Mouse (Mus musculus) ovary, postnatal 10 days (tissue): Measurements from ENCODE around the gene Samd4b.
A peak's percentile ranks its signal among the peaks of the same experiment; 100 is the strongest.

ENCODE experiments used
- DNase-seq: peaks from one replicate; pipeline ENCODE4 v3.0.0; 2022; ENCODE audit warnings: low spot score

The Samd4b gene

GRCm38 (mm10) chr7:28377190-28378065, 220.5 kb downstream of the Samd4b start:
- no peak for DNase-seq

- DNase-seq, result no peak
Measured at GRCm38 (mm10) chr7:28376011-28376771, 221.8 kb downstream of the Samd4b start.

GRCm38 (mm10) chr7:28375176-28375921, 222.6 kb downstream of the Samd4b start:
- peak; percentile 72 for DNase-seq

- no peak for DNase-seq
Measured at GRCm38 (mm10) chr7:28374647-28375046, 223.3 kb downstream of the Samd4b start.

GRCm38 (mm10) chr7:28373891-28374495, 224.0 kb downstream of the Samd4b start:
- no peak for DNase-seq

- no peak for DNase-seq
Measured at GRCm38 (mm10) chr7:28373131-28373581, 224.8 kb downstream of the Samd4b start.

GRCm38 (mm10) chr7:28372251-28373108, 225.5 kb downstream of the Samd4b start, which contains the start of gene Plekhg2:
Plekhg2 (minus strand) TSS chr7:28372599.
- DNase-seq, result peak; percentile 99

GRCm38 (mm10) chr7:28371514-28371989, 226.4 kb downstream of the Samd4b start:
- peak; percentile 42 for DNase-seq

GRCm38 (mm10) chr7:28370977-28371513, 226.9 kb downstream of the Samd4b start:
- DNase-seq, result no peak

GRCm38 (mm10) chr7:28370051-28370450, 227.9 kb downstream of the Samd4b start:
- no peak for DNase-seq

- no peak for DNase-seq
Measured at GRCm38 (mm10) chr7:28368276-28368920, 229.5 kb downstream of the Samd4b start.

- no peak for DNase-seq
Measured at GRCm38 (mm10) chr7:28367663-28368275, 230.2 kb downstream of the Samd4b start.

GRCm38 (mm10) chr7:28362441-28363060, 235.4 kb downstream of the Samd4b start:
- DNase-seq, result no peak

- DNase-seq, result no peak
Measured at GRCm38 (mm10) chr7:28361647-28362341, 236.2 kb downstream of the Samd4b start.

GRCm38 (mm10) chr7:28360291-28360690, 237.7 kb downstream of the Samd4b start:
- DNase-seq, result no peak

- no peak for DNase-seq
Measured at GRCm38 (mm10) chr7:28359854-28360253, 238.1 kb downstream of the Samd4b start.

- DNase-seq, result no peak
Measured at GRCm38 (mm10) chr7:28358431-28358830, 239.5 kb downstream of the Samd4b start.

GRCm38 (mm10) chr7:28357984-28358383, 240.0 kb downstream of the Samd4b start:
- DNase-seq, result no peak
